In genomic region chr12:69537243-69537674, GRCm38 (mm10) we compare ENCODE assay signal across 8 mouse cellular contexts. TPM values are rescaled to one million over a fixed set of nuclear protein-coding genes. Genes with fewer than 3 reads are reported as not detected.
DNase-seq lines count a peak whose midpoint lies in the region; ATAC-seq and TF ChIP-seq lines count a peak whose summit lies in the region.

No protein-coding gene starts in this region.

- H3K27me3 ChIP-seq in forebrain, embryonic 16.5 days (replicated peaks; ENCODE audit: control insufficient read depth, insufficient read depth, low read length), result no peaks in the 10 kb centered on the region
- 0 out of 2 replicates have a peak, but pooled peaks cover 2% of the 10 kb centered on the region for H3K27me3 ChIP-seq in hindbrain, embryonic 13.5 days
- H3K27me3 ChIP-seq in limb, embryonic 10.5 days (ENCODE audit: low read depth, poor library complexity, severe bottlenecking), result no peaks in the 10 kb centered on the region

- peak; percentile 69 for DNase-seq in embryo, embryonic 11 days
- no peak for DNase-seq in embryo, embryonic 10.5 days (ENCODE audit: low spot score)
- DNase-seq in brain, embryonic 14.5 days (ENCODE audit: low read depth), result peak; percentile 46
- peak; percentile 52 for DNase-seq in limb, embryonic 10.5 days (ENCODE audit: low spot score)
- DNase-seq in mesoderm, embryonic 11.5 days (ENCODE audit: low read depth, low spot score), result peak; percentile 54
- DNase-seq in urinary bladder, postnatal 36 days (ENCODE audit: low spot score in 2 of 2), result peak; percentile 59 to 68

- H3K36me3 ChIP-seq in forebrain, embryonic 16.5 days (ENCODE audit: control insufficient read depth, insufficient read depth), result no peaks in the 10 kb centered on the region
- H3K36me3 ChIP-seq in hindbrain, embryonic 13.5 days, result no peaks in the 10 kb centered on the region
- no peaks in the 10 kb centered on the region for H3K36me3 ChIP-seq in limb, embryonic 10.5 days

- ATAC-seq in forebrain, embryonic 16.5 days, result no peak
- ATAC-seq in hindbrain, embryonic 13.5 days (ENCODE audit: low FRiP score), result no peak

- no peak overlapping the region for H3K9ac ChIP-seq in forebrain, embryonic 16.5 days (replicated peaks; ENCODE audit: low read depth, low read length)
- no peak overlapping the region for H3K9ac ChIP-seq in hindbrain, embryonic 13.5 days

- H3K27ac ChIP-seq in forebrain, embryonic 16.5 days (ENCODE audit: low read length), result peak overlapping the region; percentile 16; the same call in 1 of the 2 replicates
- H3K27ac ChIP-seq in hindbrain, embryonic 13.5 days, result peak overlapping the region; percentile 68
- peak overlapping the region; percentile 80 for H3K27ac ChIP-seq in limb, embryonic 10.5 days

- no peak for TF ChIP-seq POLR2A in brain, embryonic 14.5 days (IDR thresholded peaks at IDR 0.05; ENCODE audit: borderline replicate concordance, extremely low read depth, insufficient read depth, insufficient read length, poor library complexity, severe bottlenecking)

- peaks cover 4% of the 10 kb centered on the region; the same call in 1 of the 2 replicates for H3K4me1 ChIP-seq in forebrain, embryonic 16.5 days (replicated peaks; ENCODE audit: control insufficient read depth, insufficient read depth, low read length)
- peaks cover 19% of the 10 kb centered on the region for H3K4me1 ChIP-seq in hindbrain, embryonic 13.5 days (replicated peaks)
- peaks cover 28% of the 10 kb centered on the region for H3K4me1 ChIP-seq in limb, embryonic 10.5 days

- H3K9me3 ChIP-seq in forebrain, embryonic 16.5 days (ENCODE audit: control insufficient read depth, low read length), result no peaks in the 10 kb centered on the region
- H3K9me3 ChIP-seq in hindbrain, embryonic 13.5 days, result no peaks in the 10 kb centered on the region
- H3K9me3 ChIP-seq in limb, embryonic 10.5 days (replicated peaks), result no peaks in the 10 kb centered on the region

- TF ChIP-seq CTCF in brain, embryonic 14.5 days (IDR thresholded peaks at IDR 0.05; ENCODE audit: borderline replicate concordance, extremely low read depth, insufficient read depth, insufficient read length), result no peak

- H3K4me3 ChIP-seq in forebrain, embryonic 16.5 days (replicated peaks; ENCODE audit: low read length), result no peak overlapping the region
- no peak overlapping the region for H3K4me3 ChIP-seq in hindbrain, embryonic 13.5 days
- H3K4me3 ChIP-seq in limb, embryonic 10.5 days, result peak overlapping the region; percentile 27

- 37% methylated on average over 10 of the region's 10 CpGs for WGBS in forebrain, embryonic 16.5 days
- 31% methylated on average over 10 of the region's 10 CpGs for WGBS in hindbrain, embryonic 13.5 days
- WGBS in limb, embryonic 10.5 days, result 39% methylated on average over 10 of the region's 10 CpGs

- no peak overlapping the region for H3K4me2 ChIP-seq in forebrain, embryonic 16.5 days (ENCODE audit: low read length)
- no peak overlapping the region for H3K4me2 ChIP-seq in hindbrain, embryonic 13.5 days

RNA-seq across cellular contexts. Expression of gene Vcpkmt, which starts 45.6 kb away (rescaled TPM):
- polyA plus RNA-seq in brain, embryonic 14.5 days (2012; rRNA removed), result 16.2 and 17.1 TPM in 2 replicates
- polyA plus RNA-seq in forebrain, embryonic 16.5 days (2015; fragmentation: Nextera tagmentation; extraction: Ambion mirVana), result 30.6 and 33.5 TPM in 2 replicates
- 24.3 and 24.4 TPM in 2 replicates for polyA plus RNA-seq in hindbrain, embryonic 13.5 days (2015; fragmentation: Nextera tagmentation; extraction: Ambion mirVana)
- 37.0 and 40.3 TPM in 2 replicates for polyA plus RNA-seq in limb, embryonic 10.5 days (2016; fragmentation: Nextera tagmentation; extraction: Ambion mirVana)

Comparison
In these comparisons a context has a peak if more than half of its experiments do, and no peak if none do; other contexts are left out.
1. H3K27ac ChIP-seq: peak in every context shown above with its lines; median percentile 80 in limb, embryonic 10.5 days; 68 in hindbrain, embryonic 13.5 days; 16 in forebrain, embryonic 16.5 days.